Mouse (Mus musculus) heart, adult 8-10 months (tissue): Measurements from ENCODE around the gene Sgce. TPM values are rescaled to one million over a fixed set of nuclear protein-coding genes. Genes with fewer than 3 reads are reported as not detected.
"Not testable (repeated sequence)": the region's sequence is repeated elsewhere in the genome, so short reads cannot be mapped to it uniquely, and the experiment has no call there.

Source experiments
- DNase-seq: peaks from one replicate; pipeline ENCODE4 v3.0.0; 2022; ENCODE audit warnings: low spot score
- total RNA-seq, 4 experiments: library from RNA; stranded (reverse); gene quantifications; 2 replicates each; pipeline ENCODE4 v1.2.4; 2022

Gene Sgce
- 10 to 100 TPM; 15.6 to 19.6 (median 17.3) TPM for total RNA-seq

- DNase-seq: peak; percentile 44
Observed at GRCm38 (mm10) chr6:4746696-4747439, at the start of gene Sgce, which contains the start of gene Peg10. TSS of gene Sgce (minus strand) at chr6:4747207. TSS of gene Peg10 (plus strand) at chr6:4747306.

- DNase-seq: no peak
Observed at GRCm38 (mm10) chr6:4796281-4796680, 49.3 kb upstream of the Sgce start.

- DNase-seq: no peak
Observed at GRCm38 (mm10) chr6:4762252-4762651, 15.2 kb upstream of the Sgce start.

GRCm38 (mm10) chr6:4761415-4762142 is 14.6 kb upstream of the Sgce start:
- not testable (repeated sequence) for DNase-seq

- no peak for DNase-seq
Observed at GRCm38 (mm10) chr6:4754886-4755285, 7.9 kb upstream of the Sgce start.

- no peak for DNase-seq
Observed at GRCm38 (mm10) chr6:4754286-4754685, 7.3 kb upstream of the Sgce start.

- DNase-seq: no peak
Observed at GRCm38 (mm10) chr6:4751355-4751754, 4.3 kb upstream of the Sgce start.

GRCm38 (mm10) chr6:4749091-4749490 is 2.1 kb upstream of the Sgce start:
- peak; percentile 93 for DNase-seq

- DNase-seq: peak; percentile 11
Observed at GRCm38 (mm10) chr6:4748506-4748961, 1.5 kb upstream of the Sgce start.

- DNase-seq: peak; percentile 25
Observed at GRCm38 (mm10) chr6:4747677-4748505, 884 bp upstream of the Sgce start.

GRCm38 (mm10) chr6:4746036-4746695 is 841 bp downstream of the Sgce start:
- DNase-seq: no peak

GRCm38 (mm10) chr6:4740511-4740910 is 6.5 kb downstream of the Sgce start:
- DNase-seq: peak; percentile 27

GRCm38 (mm10) chr6:4739522-4740355 is 7.3 kb downstream of the Sgce start:
- DNase-seq: no peak

GRCm38 (mm10) chr6:4738717-4739116 is 8.3 kb downstream of the Sgce start:
- no peak for DNase-seq

GRCm38 (mm10) chr6:4738034-4738629 is 8.9 kb downstream of the Sgce start:
- no peak for DNase-seq

GRCm38 (mm10) chr6:4736372-4736771 is 10.6 kb downstream of the Sgce start:
- no peak for DNase-seq

- DNase-seq: no peak
Observed at GRCm38 (mm10) chr6:4733208-4733607, 13.8 kb downstream of the Sgce start.

GRCm38 (mm10) chr6:4731675-4732074 is 15.3 kb downstream of the Sgce start:
- no peak for DNase-seq

- no peak for DNase-seq
Observed at GRCm38 (mm10) chr6:4728305-4728704, 18.7 kb downstream of the Sgce start.
